Mouse (Mus musculus): ENCODE results near the gene Hnrnpk.

DNA sequence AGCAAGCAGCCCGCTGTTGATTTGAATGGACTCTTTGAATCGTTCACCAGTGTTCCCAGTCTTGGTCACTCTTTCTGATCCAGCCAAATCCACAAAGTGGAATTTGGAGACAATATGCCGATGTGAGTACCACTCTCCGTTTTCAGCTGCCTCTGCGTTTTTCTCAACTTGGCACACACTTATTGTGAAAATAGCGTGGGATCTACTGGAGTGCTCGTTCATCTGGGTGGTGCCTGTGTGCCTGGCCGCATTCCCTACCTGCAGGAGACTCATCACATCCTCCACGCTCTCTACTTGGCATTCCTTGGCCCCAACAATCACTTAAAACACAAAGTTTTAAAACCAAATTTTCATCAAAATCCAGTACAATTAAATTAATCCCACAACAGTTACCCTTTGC lies 58.6 kb downstream of the Hnrnpk start:
- no peak for TF ChIP-seq CTCF (IDR thresholded peaks at IDR 0.05; ENCODE audit: low read depth)
- TF ChIP-seq EP300 (optimal IDR thresholded peaks at IDR 0.05) = no peak

All from stomach, postnatal 0 days (tissue).